Mouse (Mus musculus) neural tube, embryonic 12.5 days (tissue): ENCODE measurements around the gene Sertad2. TPM values are rescaled to one million over a fixed set of nuclear protein-coding genes. Genes with fewer than 3 reads are reported as not detected.

Source experiments
- ATAC-seq: fragments of 200-750 bp; cut with Nextera tagmentation; 2 replicates; pipeline ENCODE4 v1.8.0; 2017; ENCODE audit warnings: low read depth, mild to moderate bottlenecking, moderate TSS enrichment, moderate library complexity; ENCODE audit not compliant: low FRiP score
- H3K27ac ChIP-seq: fragments of 300-500 bp; sonication (generic); 2 replicates; pipeline ENCODE4 v1.5.1; 2016
- H3K27me3 ChIP-seq: fragments of 300-500 bp; sonication (generic); replicated peaks from 2 replicates; pipeline ENCODE4 v1.6.1; 2016; ENCODE audit warnings: mild to moderate bottlenecking
- H3K36me3 ChIP-seq: fragments of 300-500 bp; sonication (generic); 2 replicates; pipeline ENCODE4 v1.6.1; 2016; ENCODE audit warnings: mild to moderate bottlenecking
- H3K4me1 ChIP-seq: fragments of 300-500 bp; sonication (generic); 2 replicates; pipeline ENCODE4 v1.6.1; 2016
- H3K4me2 ChIP-seq: fragments of 300-500 bp; sonication (generic); replicated peaks from 2 replicates; pipeline ENCODE4 v1.6.1; 2016; ENCODE audit warnings: mild to moderate bottlenecking
- H3K4me3 ChIP-seq: fragments of 300-500 bp; sonication (generic); 2 replicates; pipeline ENCODE4 v1.5.1; 2016
- H3K9ac ChIP-seq: fragments of 300-500 bp; sonication (generic); 2 replicates; pipeline ENCODE4 v1.6.1; 2016; ENCODE audit warnings: mild to moderate bottlenecking
- H3K9me3 ChIP-seq: fragments of 300-500 bp; sonication (generic); 2 replicates; pipeline ENCODE4 v1.6.1; 2016; ENCODE audit warnings: mild to moderate bottlenecking
- WGBS: fragments of 180-500 bp; shearing (Covaris S2); methylation state at CpG from one replicate; pipeline ENCODE4 v1.1.7; 2016; 5-methylcytosine and 5-hydroxymethylcytosine counted together
- polyA plus RNA-seq: library from polyadenylated mRNA; unstranded; fragments of >200 nt; fragmentation: Nextera tagmentation; extraction: Ambion mirVana; gene quantifications from 2 replicates; pipeline ENCODE4 v1.2.1, GENCODE M21; 2016

Gene Sertad2
- polyA plus RNA-seq, 1 experiment from 2014 or later, result 35.4 TPM

- Histone ChIP-seq H3K9me3 (no peaks in the 10 kb centered on the region), H3K27ac (no peak overlapping the region), H3K9ac (peak overlapping the region; percentile 65), H3K36me3 (no peaks in the 10 kb centered on the region), H3K27me3 (no peaks in the 10 kb centered on the region), H3K4me3 (peak overlapping the region; percentile 45), H3K4me1 (peaks cover 4% of the 10 kb centered on the region; the same call in 1 of the 2 replicates), H3K4me2 (peak overlapping the region; percentile 90)
- under 1% methylated on average over 42 of the region's 42 CpGs for WGBS
- peak; percentile 89 for ATAC-seq
Observed at GRCm38 (mm10) chr11:20531992-20532881, 10.8 kb upstream of the Sertad2 start.

DNA sequence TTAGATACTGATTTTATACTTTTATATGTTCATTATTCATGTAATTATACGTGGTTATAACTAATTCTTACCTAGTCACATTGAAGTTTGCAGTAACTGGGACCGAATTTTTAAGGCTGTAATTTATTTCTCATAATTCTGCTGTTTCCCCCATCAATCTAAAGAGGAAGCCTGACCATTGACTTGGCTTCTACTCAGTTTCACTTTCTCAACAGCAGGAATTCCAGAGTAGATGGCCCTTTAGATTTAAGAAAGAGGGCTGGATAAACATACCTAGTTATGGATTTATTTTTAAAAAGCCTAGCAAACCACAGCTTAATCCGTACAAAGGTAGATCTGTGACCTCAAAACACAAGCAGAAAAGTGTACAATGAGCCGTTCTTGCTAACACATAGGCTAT lies 9.8 kb upstream of the Sertad2 start:
- Histone ChIP-seq H3K4me3 (no peak overlapping the region), H3K36me3 (no peaks in the 10 kb centered on the region), H3K27me3 (no peaks in the 10 kb centered on the region), H3K27ac (no peak overlapping the region), H3K4me2 (no peak overlapping the region), H3K4me1 (peaks cover 4% of the 10 kb centered on the region; the same call in 1 of the 2 replicates), H3K9me3 (no peaks in the 10 kb centered on the region), H3K9ac (no peak overlapping the region)
- WGBS, result 85% methylated on average over 4 of the region's 4 CpGs
- ATAC-seq, result no peak

- H3K36me3 ChIP-seq, result no peaks in the 10 kb centered on the region
- no peak for ATAC-seq
- 89% methylated on average over 3 of the region's 3 CpGs for WGBS
- no peaks in the 10 kb centered on the region for H3K27me3 ChIP-seq
- H3K4me2 ChIP-seq, result no peak overlapping the region
- peaks cover 4% of the 10 kb centered on the region for H3K4me1 ChIP-seq
- no peak overlapping the region for H3K9ac ChIP-seq
- H3K9me3 ChIP-seq, result no peaks in the 10 kb centered on the region
- H3K27ac ChIP-seq, result no peak overlapping the region
- no peak overlapping the region for H3K4me3 ChIP-seq
Observed at GRCm38 (mm10) chr11:20537221-20537620, 5.8 kb upstream of the Sertad2 start.

GRCm38 (mm10) chr11:20538496-20538895 lies 4.6 kb upstream of the Sertad2 start:
- no peaks in the 10 kb centered on the region for H3K36me3 ChIP-seq

DNA sequence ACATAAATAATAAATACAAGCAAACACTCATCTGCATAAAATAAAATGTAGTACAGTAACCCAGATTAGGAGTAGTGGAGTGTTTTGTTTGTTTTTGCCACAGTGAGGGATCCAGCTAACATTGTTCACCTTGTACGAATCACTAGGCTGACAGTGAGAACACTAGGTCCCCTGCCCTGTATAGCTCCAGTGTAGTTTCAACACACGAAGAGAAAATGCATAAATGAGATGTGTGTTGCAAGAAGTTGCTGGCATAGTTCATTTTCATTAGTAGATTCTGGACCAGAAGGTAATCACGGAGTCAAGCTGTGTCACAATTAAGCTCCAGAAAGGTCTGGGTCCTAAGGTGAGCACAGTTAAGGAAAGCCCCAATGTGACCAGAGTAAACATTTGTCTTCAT lies 1.8 kb upstream of the Sertad2 start:
- Histone ChIP-seq H3K9ac (no peak overlapping the region), H3K4me3 (no peak overlapping the region), H3K4me1 (peaks cover 16% of the 10 kb centered on the region), H3K4me2 (no peak overlapping the region), H3K27me3 (no peaks in the 10 kb centered on the region), H3K27ac (no peak overlapping the region), H3K9me3 (no peaks in the 10 kb centered on the region), H3K36me3 (no peaks in the 10 kb centered on the region)
- WGBS, result 77% methylated on average over 3 of the region's 3 CpGs
- no peak for ATAC-seq

More at GRCm38 (mm10) chr11:20538496-20538895, 4.6 kb upstream of the Sertad2 start:
- H3K4me2 ChIP-seq, result no peak overlapping the region
- peaks cover 5% of the 10 kb centered on the region for H3K4me1 ChIP-seq
- no peak for ATAC-seq
- no peak overlapping the region for H3K4me3 ChIP-seq
- H3K27me3 ChIP-seq, result no peaks in the 10 kb centered on the region
- WGBS, result 83% methylated on average over 3 of the region's 3 CpGs
- no peaks in the 10 kb centered on the region for H3K9me3 ChIP-seq
- H3K27ac ChIP-seq, result no peak overlapping the region
- no peak overlapping the region for H3K9ac ChIP-seq

DNA sequence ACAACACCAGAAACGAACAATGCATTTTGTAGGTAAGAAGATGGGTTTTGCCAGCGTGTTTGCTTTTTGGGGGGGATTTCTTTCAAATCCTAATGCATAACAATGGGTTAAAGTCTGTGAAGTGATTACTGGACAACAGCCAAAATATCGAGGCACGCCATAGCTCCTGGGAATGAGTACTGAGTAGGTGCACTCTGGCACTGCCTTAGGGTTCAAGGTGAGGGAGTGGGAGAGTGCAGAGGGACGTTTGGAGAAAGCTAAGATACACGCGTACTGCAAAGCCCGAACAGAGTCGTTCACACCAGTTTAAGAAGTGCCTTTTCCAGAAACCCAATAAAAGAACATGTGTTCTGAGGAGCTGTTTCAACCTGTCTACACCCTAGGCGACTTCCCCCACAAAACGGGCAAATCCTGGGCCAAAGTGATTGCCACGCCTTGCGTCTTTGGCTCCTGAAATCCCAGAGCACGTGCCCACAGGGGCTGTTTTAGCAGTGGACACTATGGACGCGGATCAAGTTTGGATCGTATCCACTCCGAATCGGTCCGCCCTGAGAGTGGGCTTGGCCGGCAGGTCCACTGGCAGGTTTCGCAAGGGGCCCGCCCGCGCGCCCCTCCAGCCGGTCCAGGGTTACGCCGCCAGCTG lies 937 bp upstream of the Sertad2 start:
- no peak overlapping the region for H3K27ac ChIP-seq
- peaks cover 16% of the 10 kb centered on the region for H3K4me1 ChIP-seq
- peak; percentile 1; the same call in 1 of the 2 replicates for ATAC-seq
- no peaks in the 10 kb centered on the region for H3K9me3 ChIP-seq
- H3K4me2 ChIP-seq, result peak overlapping the region; percentile 76
- H3K27me3 ChIP-seq, result no peaks in the 10 kb centered on the region
- peak overlapping the region; percentile 85 for H3K4me3 ChIP-seq
- no peaks in the 10 kb centered on the region for H3K36me3 ChIP-seq
- WGBS, result under 1% methylated on average over 29 of the region's 29 CpGs
- peak overlapping the region; percentile 58 for H3K9ac ChIP-seq

- peak overlapping the region; percentile 82 for H3K9ac ChIP-seq
- ATAC-seq, result no peak
- H3K36me3 ChIP-seq, result no peaks in the 10 kb centered on the region
- under 1% methylated on average over 51 of the region's 51 CpGs for WGBS
- H3K4me1 ChIP-seq, result peaks cover 16% of the 10 kb centered on the region
- peak overlapping the region; percentile 76 for H3K4me2 ChIP-seq
- H3K4me3 ChIP-seq, result peak overlapping the region; percentile 85
- peak overlapping the region; percentile 92 for H3K27ac ChIP-seq
- no peaks in the 10 kb centered on the region for H3K9me3 ChIP-seq
- no peaks in the 10 kb centered on the region for H3K27me3 ChIP-seq
Observed at GRCm38 (mm10) chr11:20543453-20544120, 534 bp downstream of the Sertad2 start.

GRCm38 (mm10) chr11:20544376-20544775 lies 1.3 kb downstream of the Sertad2 start:
- no peak overlapping the region for H3K9ac ChIP-seq
- WGBS, result 50% methylated on average over 8 of the region's 8 CpGs

DNA sequence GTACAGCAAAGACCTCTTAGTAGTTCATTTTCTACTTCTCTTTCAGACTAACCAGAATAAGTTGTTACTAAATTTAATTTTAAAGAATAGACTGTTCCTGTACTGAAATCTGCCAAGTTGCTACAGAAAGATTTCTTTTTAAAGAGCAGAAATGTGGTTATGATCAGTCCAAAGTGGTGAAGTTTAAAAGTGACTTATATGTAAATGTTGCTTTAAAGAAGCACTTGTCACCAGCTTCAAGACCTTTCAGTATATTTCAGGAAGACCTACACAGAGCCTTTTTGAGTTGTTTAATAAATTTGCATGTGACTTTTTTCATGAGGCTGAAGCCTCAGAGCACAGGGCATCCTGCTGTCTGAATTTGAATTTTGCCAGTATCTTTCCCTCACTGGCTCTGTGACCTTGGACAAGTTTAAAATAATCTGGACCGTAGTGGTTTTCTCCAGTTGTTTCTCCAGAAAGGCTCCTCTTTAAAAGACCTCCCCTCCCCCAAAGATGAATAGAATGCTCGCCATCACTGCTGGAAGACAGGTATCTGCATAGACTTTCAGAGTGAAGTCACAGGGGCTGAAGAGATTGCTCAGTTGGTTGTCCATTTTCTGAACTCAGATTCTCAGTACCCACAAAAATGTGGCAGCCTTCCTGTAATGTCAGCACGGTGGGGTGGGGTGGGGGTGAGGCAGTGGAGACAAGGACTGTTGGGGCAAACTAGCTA lies 1.9 kb downstream of the Sertad2 start:
- WGBS, result 58% methylated on average over 3 of the region's 3 CpGs
- Histone ChIP-seq H3K27me3 (no peaks in the 10 kb centered on the region), H3K9ac (no peak overlapping the region), H3K4me2 (no peak overlapping the region; the same call in 1 of the 2 replicates), H3K27ac (no peak overlapping the region), H3K4me1 (peaks cover 16% of the 10 kb centered on the region), H3K4me3 (no peak overlapping the region), H3K36me3 (no peaks in the 10 kb centered on the region), H3K9me3 (no peaks in the 10 kb centered on the region)
- no peak for ATAC-seq

More at GRCm38 (mm10) chr11:20544376-20544775, 1.3 kb downstream of the Sertad2 start:
- Histone ChIP-seq H3K27me3 (no peaks in the 10 kb centered on the region), H3K4me3 (peak overlapping the region; percentile 85; the same call in 1 of the 2 replicates), H3K4me2 (peak overlapping the region; percentile 76), H3K4me1 (peaks cover 16% of the 10 kb centered on the region), H3K27ac (no peak overlapping the region), H3K36me3 (no peaks in the 10 kb centered on the region), H3K9me3 (no peaks in the 10 kb centered on the region)
- ATAC-seq, result no peak

DNA sequence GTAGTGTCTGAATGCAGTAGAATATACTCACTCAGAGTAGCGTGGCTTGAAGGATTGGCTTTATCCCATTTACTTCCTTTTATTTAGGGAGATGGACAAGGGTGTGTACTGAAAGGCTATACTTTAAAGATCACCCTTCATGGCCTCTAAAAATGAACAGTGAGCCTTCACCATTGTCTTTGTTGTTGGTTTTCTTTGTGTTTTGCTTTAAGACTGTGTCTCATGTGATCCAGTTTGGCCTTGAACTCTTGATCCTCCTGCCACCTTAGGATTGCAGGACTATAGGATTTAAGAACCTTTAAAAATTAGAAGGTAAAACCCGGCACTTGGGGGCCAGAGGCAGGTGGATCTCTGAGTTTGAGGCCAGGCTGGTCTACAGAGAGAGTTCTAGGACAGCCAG lies 6.4 kb downstream of the Sertad2 start:
- H3K4me2 ChIP-seq, result no peak overlapping the region
- no peaks in the 10 kb centered on the region for H3K36me3 ChIP-seq

DNA sequence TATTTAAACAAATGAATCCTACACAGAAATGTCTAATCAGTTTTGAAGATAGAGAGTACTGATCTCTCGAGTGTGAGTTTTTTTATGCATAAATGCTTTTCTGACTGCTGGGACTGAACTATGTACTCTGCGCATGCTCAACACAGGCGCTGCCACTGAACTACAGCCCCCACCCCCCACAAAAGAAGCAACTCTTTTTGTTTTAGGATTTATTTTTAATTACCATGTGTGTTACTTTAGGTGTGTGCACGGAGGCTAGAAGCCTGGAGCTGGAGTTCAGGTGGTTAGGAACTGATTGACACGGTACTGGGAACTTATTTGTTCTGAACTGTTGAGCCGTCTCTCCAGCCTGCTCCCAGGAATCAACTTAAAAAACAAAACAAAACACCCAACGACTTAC lies 7.1 kb downstream of the Sertad2 start:
- Histone ChIP-seq H3K9ac (no peak overlapping the region), H3K4me3 (no peak overlapping the region), H3K27me3 (no peaks in the 10 kb centered on the region), H3K27ac (no peak overlapping the region), H3K4me2 (no peak overlapping the region), H3K4me1 (0 out of 2 replicates have a peak, but pooled peaks cover 6% of the 10 kb centered on the region), H3K9me3 (no peaks in the 10 kb centered on the region), H3K36me3 (no peaks in the 10 kb centered on the region)
- 79% methylated on average over 7 of the region's 7 CpGs for whole genome bisulfite sequencing
- no peak for ATAC-seq

More for the DNA sequence above, 6.4 kb downstream of the Sertad2 start:
- ATAC-seq, result no peak
- H3K4me3 ChIP-seq, result no peak overlapping the region
- no peaks in the 10 kb centered on the region for H3K9me3 ChIP-seq
- no peak overlapping the region for H3K9ac ChIP-seq
- H3K27me3 ChIP-seq, result no peaks in the 10 kb centered on the region
- 0 out of 2 replicates have a peak, but pooled peaks cover 10% of the 10 kb centered on the region for H3K4me1 ChIP-seq
- H3K27ac ChIP-seq, result no peak overlapping the region
- 77% methylated on average over 2 of the region's 2 CpGs for WGBS
